Mouse (Mus musculus) forebrain, embryonic 14.5 days (tissue): ENCODE measurements around the gene Esp8. TPM values are rescaled to one million over a fixed set of nuclear protein-coding genes. Genes with fewer than 3 reads are reported as not detected.

Source experiments
- polyA plus RNA-seq: library from polyadenylated mRNA; unstranded; fragments of >200 nt; fragmentation: Nextera tagmentation; extraction: Ambion mirVana; gene quantifications from 2 replicates; pipeline ENCODE4 v1.2.1, GENCODE M21; 2014

Esp8 gene
- polyA plus RNA-seq, 1 experiment from 2014 or later, result not detected

Other genes starting within 250 kb of the Esp8 start
- not detected in 2 replicates for gene Crisp1, start 200.8 kb upstream of the Esp8 start, polyA plus RNA-seq
- not detected in 2 replicates for gene Esp6, start 41.5 kb downstream of the Esp8 start, polyA plus RNA-seq
- not detected in 2 replicates for gene Esp4, start 78.6 kb downstream of the Esp8 start, polyA plus RNA-seq
- gene Esp3, start 112.1 kb downstream of the Esp8 start, polyA plus RNA-seq, result not detected in 2 replicates
- gene Esp1, start 207.1 kb downstream of the Esp8 start, polyA plus RNA-seq, result not detected in 2 replicates